Mouse (Mus musculus): Measurements from ENCODE around the gene Maml3.

Maml3 gene

GRCm38 (mm10) chr3:51702701-51703286 is 402.1 kb downstream of the Maml3 start:
- no peak for DNase-seq (ENCODE audit: low read depth)

GRCm38 (mm10) chr3:51701950-51702349 is 402.9 kb downstream of the Maml3 start:
- no peak for DNase-seq (ENCODE audit: low read depth)

- DNase-seq (ENCODE audit: low read depth) = no peak
These were observed 403.6 kb downstream of the Maml3 start for GRCm38 (mm10) chr3:51701281-51701751.

GRCm38 (mm10) chr3:51700731-51701280 is 404.1 kb downstream of the Maml3 start:
- no peak for DNase-seq (ENCODE audit: low read depth)

GRCm38 (mm10) chr3:51700123-51700522 is 404.8 kb downstream of the Maml3 start:
- no peak for DNase-seq (ENCODE audit: low read depth)

- DNase-seq (ENCODE audit: low read depth) = peak; percentile 19
These were observed 406.9 kb downstream of the Maml3 start for GRCm38 (mm10) chr3:51697931-51698330.

GRCm38 (mm10) chr3:51695713-51696112 is 409.2 kb downstream of the Maml3 start:
- DNase-seq (ENCODE audit: low read depth) = no peak

- DNase-seq (ENCODE audit: low read depth) = no peak
These were observed 410.3 kb downstream of the Maml3 start for GRCm38 (mm10) chr3:51694576-51694975.

GRCm38 (mm10) chr3:51693196-51693595 is 411.7 kb downstream of the Maml3 start:
- no peak for DNase-seq (ENCODE audit: low read depth)

- DNase-seq (ENCODE audit: low read depth) = no peak
These were observed 416.2 kb downstream of the Maml3 start for GRCm38 (mm10) chr3:51688725-51689124.

- DNase-seq (ENCODE audit: low read depth) = no peak
These were observed 418.1 kb downstream of the Maml3 start for GRCm38 (mm10) chr3:51686791-51687190.

GRCm38 (mm10) chr3:51686316-51686715 is 418.6 kb downstream of the Maml3 start:
- no peak for DNase-seq (ENCODE audit: low read depth)

GRCm38 (mm10) chr3:51685539-51685938 is 419.3 kb downstream of the Maml3 start:
- no peak for DNase-seq (ENCODE audit: low read depth)

GRCm38 (mm10) chr3:51674963-51675362 is 429.9 kb downstream of the Maml3 start:
- no peak for DNase-seq (ENCODE audit: low read depth)

- DNase-seq (ENCODE audit: low read depth) = peak; percentile 78
These were observed 431.3 kb downstream of the Maml3 start for GRCm38 (mm10) chr3:51673408-51674086.

GRCm38 (mm10) chr3:51672631-51673030 is 432.2 kb downstream of the Maml3 start:
- DNase-seq (ENCODE audit: low read depth) = no peak

- no peak for DNase-seq (ENCODE audit: low read depth)
These were observed 433.8 kb downstream of the Maml3 start for GRCm38 (mm10) chr3:51671071-51671469.

GRCm38 (mm10) chr3:51670414-51671070 is 434.3 kb downstream of the Maml3 start:
- peak; percentile 74 for DNase-seq (ENCODE audit: low read depth)

- no peak for DNase-seq (ENCODE audit: low read depth)
These were observed 436.3 kb downstream of the Maml3 start for GRCm38 (mm10) chr3:51668607-51669006.

- peak; percentile 83 for DNase-seq (ENCODE audit: low read depth)
These were observed 442.3 kb downstream of the Maml3 start for GRCm38 (mm10) chr3:51662557-51662956.

GRCm38 (mm10) chr3:51661880-51662550 is 442.9 kb downstream of the Maml3 start:
- DNase-seq (ENCODE audit: low read depth) = peak; percentile 62

- peak; percentile 32 for DNase-seq (ENCODE audit: low read depth)
These were observed 443.5 kb downstream of the Maml3 start for GRCm38 (mm10) chr3:51661376-51661775.
